Mouse (Mus musculus): ENCODE results near the gene Zfp628.

Gene Zfp628

GRCm38 (mm10) chr7:4938456-4938855 is 23.4 kb downstream of the Zfp628 start:
- in situ Hi-C loops (cut with MseI, MboI) = no loop called here

- in situ Hi-C loops (cut with MseI, MboI) = loop anchor here (5.0 to 10.0 kb wide), 2 partner anchors 105 to 107 kb away; no protein-coding TSS in a partner anchor
Observed at GRCm38 (mm10) chr7:4940068-4940479, 25.1 kb downstream of the Zfp628 start.

- in situ Hi-C loops (cut with MseI, MboI) = loop anchor here (5.0 to 10.0 kb wide), 2 partner anchors 102 to 105 kb away; no protein-coding TSS in a partner anchor
Observed at GRCm38 (mm10) chr7:4942673-4943072, 27.7 kb downstream of the Zfp628 start.

- in situ Hi-C loops (cut with MseI, MboI) = loop anchor here (5.0 to 10.0 kb wide), 2 partner anchors 101 to 104 kb away; no protein-coding TSS in a partner anchor
Observed at GRCm38 (mm10) chr7:4943223-4943815, 28.3 kb downstream of the Zfp628 start.

- in situ Hi-C loops (cut with MseI, MboI) = loop anchor here in 1 of 2 experiments (10.0 kb wide), 1 partner anchor 97 kb away; no protein-coding TSS in a partner anchor
Observed at GRCm38 (mm10) chr7:4947855-4948254, 32.8 kb downstream of the Zfp628 start.

- in situ Hi-C loops (cut with MseI, MboI) = loop anchor here in 1 of 2 experiments (10.0 kb wide), 1 partner anchor 96 kb away; no protein-coding TSS in a partner anchor
Observed at GRCm38 (mm10) chr7:4948386-4948785, 33.4 kb downstream of the Zfp628 start.

GRCm38 (mm10) chr7:4950561-4951342 is 35.7 kb downstream of the Zfp628 start:
- in situ Hi-C loops (cut with MseI, MboI) = no loop called here

GRCm38 (mm10) chr7:4953815-4954445 is 38.9 kb downstream of the Zfp628 start:
- in situ Hi-C loops (cut with MseI, MboI) = no loop called here

GRCm38 (mm10) chr7:4957361-4957760 is 42.3 kb downstream of the Zfp628 start:
- in situ Hi-C loops (cut with MseI, MboI) = no loop called here

GRCm38 (mm10) chr7:4963527-4963926 is 48.5 kb downstream of the Zfp628 start:
- in situ Hi-C loops (cut with MseI, MboI) = no loop called here

GRCm38 (mm10) chr7:4964272-4964671 is 49.3 kb downstream of the Zfp628 start, which contains the start of gene Sbk2:
Gene Sbk2 (minus strand): TSS chr7:4964406.
- in situ Hi-C loops (cut with MseI, MboI) = no loop called here

- in situ Hi-C loops (cut with MseI, MboI) = no loop called here
Observed at GRCm38 (mm10) chr7:4964988-4965387, 50.0 kb downstream of the Zfp628 start.

GRCm38 (mm10) chr7:4971068-4971467 is 56.1 kb downstream of the Zfp628 start, which contains the start of gene Sbk3:
Gene Sbk3 (minus strand): TSS chr7:4971168.
- in situ Hi-C loops (cut with MseI, MboI) = no loop called here

All from mouse trophoblast stem cell (cell line).